Mouse (Mus musculus): Measurements from ENCODE around the gene Cenpp.
"Not testable (repeated sequence)": the region's sequence is repeated elsewhere in the genome, so short reads cannot be mapped to it uniquely, and the experiment has no call there.

The Cenpp gene

GRCm38 (mm10) chr13:49607714-49608113 is 44.9 kb downstream of the Cenpp start, which contains the start of gene Ogn:
Gene Ogn (plus strand): TSS chr13:49608046.
- DNase-seq (ENCODE audit: low spot score) = no peak

- DNase-seq (ENCODE audit: low spot score) = no peak
Measured at GRCm38 (mm10) chr13:49603603-49604002, 49.0 kb downstream of the Cenpp start.

GRCm38 (mm10) chr13:49602541-49602940 is 50.0 kb downstream of the Cenpp start:
- DNase-seq (ENCODE audit: low spot score) = not testable (repeated sequence)

DNA sequence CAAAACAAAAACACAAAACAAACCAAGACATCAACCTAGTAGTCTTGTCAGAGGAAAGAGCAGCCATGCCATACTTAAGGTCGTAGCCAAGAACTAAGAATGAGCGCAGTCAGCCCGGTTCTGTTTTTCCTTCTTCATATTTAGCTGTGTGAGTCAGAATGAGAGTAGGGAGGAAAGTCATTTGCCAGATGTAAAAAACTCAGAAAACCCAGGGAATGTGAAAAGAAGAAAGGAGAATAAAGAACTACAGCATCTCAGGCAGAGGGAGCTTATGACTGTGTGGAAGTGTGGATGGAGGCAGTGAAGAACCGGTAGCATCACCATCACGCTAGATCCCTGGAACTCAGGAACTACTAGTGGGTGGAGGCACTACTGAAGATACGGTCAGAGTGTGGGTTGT is 66.5 kb downstream of the Cenpp start:
- no peak for DNase-seq (ENCODE audit: low spot score)

DNA sequence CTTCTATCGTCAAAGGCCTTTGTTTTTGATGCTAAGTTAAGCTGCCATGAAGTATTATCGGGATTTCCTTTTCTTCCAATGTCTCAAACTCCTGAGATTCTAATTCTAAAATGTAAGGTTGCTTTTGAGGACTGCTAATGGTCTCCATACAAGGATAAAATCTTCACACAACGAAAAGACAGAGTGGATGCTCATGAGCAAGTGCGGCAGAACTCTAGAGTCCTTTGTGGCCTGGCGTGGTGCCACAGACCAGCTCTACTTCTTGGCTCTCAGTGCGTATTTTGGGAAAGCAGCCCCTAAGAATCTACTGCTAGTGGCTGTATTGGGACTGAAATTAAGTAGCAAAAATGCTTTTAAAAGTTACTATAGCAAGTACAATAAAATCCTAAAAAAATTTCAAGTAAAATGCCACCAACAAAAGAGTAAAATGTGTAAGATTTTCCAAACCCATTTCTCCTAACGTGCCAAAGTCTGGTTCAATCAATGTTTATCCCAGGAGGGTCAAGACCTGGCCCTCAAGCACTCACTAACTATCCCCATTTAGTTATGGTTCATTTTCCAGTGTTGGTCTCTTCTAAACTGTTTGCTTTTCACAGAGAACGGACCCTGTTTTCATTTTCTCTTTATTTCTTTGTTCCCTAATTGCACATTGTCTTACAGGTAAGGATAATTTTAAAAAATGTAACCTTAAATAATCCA is 68.1 kb downstream of the Cenpp start:
- no peak for DNase-seq (ENCODE audit: low spot score)

GRCm38 (mm10) chr13:49583859-49584258 is 68.7 kb downstream of the Cenpp start:
- no peak for DNase-seq (ENCODE audit: low spot score)

GRCm38 (mm10) chr13:49581541-49582530 is 70.7 kb downstream of the Cenpp start, which contains the start of gene Omd:
Gene Omd (plus strand): TSS chr13:49582462.
- no peak for DNase-seq (ENCODE audit: low spot score)

GRCm38 (mm10) chr13:49571418-49571817 is 81.2 kb downstream of the Cenpp start:
- DNase-seq (ENCODE audit: low spot score) = no peak

GRCm38 (mm10) chr13:49570371-49570770 is 82.2 kb downstream of the Cenpp start:
- DNase-seq (ENCODE audit: low spot score) = no peak

DNA sequence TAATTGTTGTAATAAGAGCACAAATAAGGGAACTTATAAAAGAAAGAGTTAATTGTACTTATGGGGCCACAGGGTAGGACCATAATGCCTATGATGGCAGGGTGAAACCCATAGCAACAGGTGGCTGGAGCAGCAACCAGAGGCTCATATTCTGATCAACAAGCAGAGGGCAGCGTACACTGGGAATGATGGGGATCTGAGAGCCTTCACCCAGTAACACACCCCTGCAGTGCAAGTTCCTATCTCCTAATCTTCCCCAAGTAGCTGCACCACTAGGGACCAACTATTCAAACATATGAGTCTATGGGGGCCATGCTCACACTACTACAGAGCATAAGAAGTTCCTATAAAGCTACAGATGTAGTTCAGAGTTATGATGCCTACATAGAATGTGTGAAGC is 88.2 kb downstream of the Cenpp start:
- no peak for DNase-seq (ENCODE audit: low spot score)

DNA sequence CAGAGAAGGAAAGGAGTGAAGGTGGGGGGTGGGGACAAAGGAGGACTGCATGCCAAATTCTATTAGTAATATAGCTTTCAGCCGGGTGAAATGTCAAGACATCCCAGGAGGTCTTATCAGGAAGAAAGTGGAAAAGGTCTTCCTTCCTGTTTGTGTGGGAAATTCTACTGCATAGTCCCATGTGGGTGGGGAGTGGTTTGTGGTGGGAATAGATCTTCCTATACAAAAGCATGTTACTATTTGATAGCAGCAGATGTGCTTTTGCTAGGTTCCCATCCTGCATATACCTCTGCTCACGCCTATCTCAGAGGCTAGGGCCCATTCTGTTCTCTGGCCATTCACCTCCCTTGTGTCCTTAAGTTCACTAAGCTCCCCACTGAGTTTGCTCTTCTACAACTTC is 91.7 kb downstream of the Cenpp start:
- no peak for DNase-seq (ENCODE audit: low spot score)

- no peak for DNase-seq (ENCODE audit: low spot score)
Measured at GRCm38 (mm10) chr13:49559185-49559584, 93.4 kb downstream of the Cenpp start.

- DNase-seq (ENCODE audit: low spot score) = no peak
Measured at GRCm38 (mm10) chr13:49556924-49557323, 95.7 kb downstream of the Cenpp start.

DNA sequence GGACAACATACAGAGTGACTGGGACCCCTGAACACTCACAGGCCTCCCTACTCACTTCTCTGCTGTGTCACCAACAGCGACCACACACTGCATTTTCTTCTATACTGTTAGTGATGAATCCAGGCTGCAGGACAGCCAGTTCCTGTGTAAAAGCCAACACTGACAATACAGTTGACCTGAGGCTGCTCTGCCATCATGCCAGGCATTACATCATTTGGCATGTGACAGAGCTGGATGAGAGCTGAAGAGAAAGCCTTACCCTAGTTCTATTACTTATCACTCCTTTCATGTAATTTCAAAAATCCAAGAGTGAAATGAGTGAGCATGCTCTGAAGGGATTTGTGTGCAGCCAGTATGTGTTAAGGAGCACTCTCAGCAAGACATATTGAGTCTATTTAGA is 96.4 kb downstream of the Cenpp start:
- DNase-seq (ENCODE audit: low spot score) = no peak

DNA sequence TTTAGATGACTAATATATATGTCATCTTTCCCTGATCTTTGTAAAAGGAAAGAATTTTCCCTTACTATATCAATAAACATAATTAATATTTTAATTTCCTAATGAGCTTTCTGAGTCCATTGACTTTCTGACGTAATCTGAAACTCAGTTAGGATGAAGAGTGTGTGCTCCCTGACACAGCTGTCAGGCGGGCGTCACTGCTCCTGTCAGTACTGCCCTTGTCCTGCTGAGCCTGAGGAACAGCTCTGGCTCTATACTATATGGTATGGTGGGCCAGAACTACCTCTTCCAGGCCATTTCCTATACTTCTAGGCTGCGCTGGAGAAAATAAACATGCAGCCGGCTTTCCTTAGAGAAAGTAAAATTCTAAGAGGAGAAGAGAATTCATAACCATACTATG is 98.1 kb downstream of the Cenpp start:
- DNase-seq (ENCODE audit: low spot score) = no peak

DNA sequence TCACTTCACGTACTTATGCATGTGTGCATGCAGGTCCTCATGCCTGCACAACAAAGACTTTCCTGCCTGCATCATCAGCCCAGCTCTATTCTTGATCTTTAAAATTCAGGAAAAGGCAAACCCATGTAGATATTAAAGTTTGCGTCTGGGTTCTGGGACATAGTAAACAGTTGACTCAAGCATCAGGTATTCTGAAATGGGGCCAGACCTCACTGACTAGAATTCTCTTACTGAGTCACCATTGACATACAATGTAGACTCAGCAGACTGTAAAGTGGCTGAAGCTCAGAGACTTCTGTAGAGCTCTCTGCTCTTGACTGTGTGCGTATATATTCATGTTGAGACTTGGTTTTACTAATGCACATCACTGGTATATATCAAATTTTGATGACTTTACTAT is 103.0 kb downstream of the Cenpp start:
- no peak for DNase-seq (ENCODE audit: low spot score)

GRCm38 (mm10) chr13:49547563-49548150 is 104.9 kb downstream of the Cenpp start:
- DNase-seq (ENCODE audit: low spot score) = no peak

DNA sequence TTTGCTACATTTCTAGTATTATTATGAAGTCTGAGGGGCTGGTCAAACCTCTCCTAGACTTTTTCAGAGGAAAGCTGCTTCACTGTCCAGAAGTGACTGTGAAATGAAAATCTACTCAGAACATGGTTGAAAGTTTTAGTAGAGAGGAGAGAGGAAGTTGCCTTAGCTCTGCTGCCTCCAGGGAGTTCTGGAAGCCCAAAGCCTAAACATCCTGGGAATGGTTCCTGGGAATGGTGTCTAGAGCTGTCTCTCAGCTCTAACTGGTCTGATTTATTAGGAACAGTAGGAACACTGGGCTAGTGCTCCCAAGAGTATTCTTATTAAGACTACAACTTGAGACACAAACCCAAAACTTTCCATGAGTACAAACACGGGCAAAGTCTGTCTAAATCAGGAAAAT is 106.1 kb downstream of the Cenpp start:
- no peak for DNase-seq (ENCODE audit: low spot score)

DNA sequence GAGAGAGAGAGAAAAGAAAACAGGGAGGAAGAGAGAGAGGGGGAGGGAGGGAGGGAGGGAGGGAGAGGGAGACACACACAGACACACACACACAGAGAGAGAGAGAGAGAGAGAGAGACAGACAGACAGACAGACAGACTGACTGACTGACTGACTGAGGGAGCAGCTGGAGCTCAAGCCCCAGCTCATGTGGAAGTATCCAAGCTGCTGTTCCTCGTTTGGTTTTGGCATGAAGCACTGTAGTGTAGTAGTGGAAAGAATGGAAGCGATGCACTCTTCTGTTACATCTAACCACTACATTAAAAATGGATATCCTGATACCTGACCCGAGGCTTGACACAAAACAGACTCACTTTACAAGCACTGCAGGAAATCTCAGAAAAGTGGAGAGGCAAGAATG is 106.9 kb downstream of the Cenpp start:
- DNase-seq (ENCODE audit: low spot score) = no peak

DNA sequence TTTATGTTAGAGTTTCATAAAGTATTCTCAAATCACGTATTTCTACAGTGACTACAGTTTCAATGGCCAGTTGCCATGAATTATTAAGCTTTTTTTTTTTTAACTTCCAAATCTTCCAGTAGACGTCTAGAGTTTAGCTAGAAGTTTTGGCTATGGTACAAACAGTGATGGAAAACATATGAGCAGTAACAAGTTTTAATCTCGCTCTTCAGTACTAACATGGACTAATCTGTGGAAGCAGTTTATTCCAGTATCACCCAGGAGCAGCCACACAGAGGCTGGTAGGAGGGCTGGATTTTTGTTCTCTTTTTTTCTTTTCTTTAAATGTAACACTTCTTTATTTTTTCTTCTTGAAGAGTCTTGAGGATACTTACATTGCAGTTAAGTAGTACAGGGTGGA is 108.3 kb downstream of the Cenpp start, which contains the start of gene Aspn:
Gene Aspn, plus strand, starts transcription at position 165 of the 400 bp plus-strand sequence.
- no peak for DNase-seq (ENCODE audit: low spot score)

GRCm38 (mm10) chr13:49538693-49539092 is 113.9 kb downstream of the Cenpp start:
- no peak for DNase-seq (ENCODE audit: low spot score)

DNA sequence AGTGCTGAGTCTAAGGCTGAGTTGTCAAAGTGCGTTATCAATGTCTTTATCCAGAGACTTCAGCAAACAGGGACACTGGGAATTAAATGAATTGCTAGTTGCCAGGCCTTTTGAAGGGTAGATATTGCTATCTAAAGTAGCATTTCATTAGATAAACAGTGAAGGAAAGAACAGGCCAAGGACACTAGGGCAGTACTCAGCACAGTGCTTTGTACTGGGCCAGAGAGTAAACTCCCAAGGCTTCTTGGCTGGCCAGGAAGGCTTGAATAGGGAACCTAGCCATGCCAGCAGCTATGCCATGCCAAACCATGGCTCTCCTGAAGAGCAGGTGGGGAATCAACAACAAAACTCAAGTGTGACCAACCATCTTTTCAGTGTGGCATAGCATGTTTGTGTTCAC is 115.6 kb downstream of the Cenpp start:
- DNase-seq (ENCODE audit: low spot score) = no peak

- DNase-seq (ENCODE audit: low spot score) = no peak
Measured at GRCm38 (mm10) chr13:49530636-49531035, 121.9 kb downstream of the Cenpp start.
